Mouse (Mus musculus) hematopoietic multipotent progenitor cell, adult 10-12 weeks (in vitro differentiated cells): Measurements from ENCODE around the gene Bag5. TPM values are rescaled to one million over a fixed set of nuclear protein-coding genes. Genes with fewer than 3 reads are reported as not detected.

Experiments used
- polyA plus RNA-seq: library from polyadenylated mRNA; stranded (reverse); fragments of >175 nt; gene quantifications from 2 replicates; pipeline ENCODE4 v1.2.3, GENCODE M21; 2012; ENCODE audit warnings: low replicate concordance

Bag5 gene
- 7.7 and 8.3 TPM in 2 replicates for polyA plus RNA-seq

GRCm38 (mm10) chr12:111713004-111713651 lies at the start of gene Bag5, which contains the start of gene Apopt1:
Gene Bag5 (minus strand): TSS chr12:111713257.
Gene Apopt1 (plus strand): TSS chr12:111713261.

GRCm38 (mm10) chr12:111758381-111759175 lies 45.5 kb upstream of the Bag5 start, which contains the start of gene Klc1:
Gene Klc1 (plus strand): TSS chr12:111758849.

GRCm38 (mm10) chr12:111677882-111678669 lies 35.0 kb downstream of the Bag5 start, which contains the start of gene Trmt61a:
Gene Trmt61a (plus strand): TSS chr12:111678105.

GRCm38 (mm10) chr12:111672176-111672575 lies 40.9 kb downstream of the Bag5 start, which contains the start of gene Ckb:
Gene Ckb (minus strand): TSS chr12:111672338.

Other genes with a start within 250 kb of the Bag5 start
- 0.23 TPM in 1 of 2 replicates, not detected in the other for gene Gm266, start 227.4 kb downstream of the Bag5 start, polyA plus RNA-seq
- gene Eif5, start 175.2 kb downstream of the Bag5 start, polyA plus RNA-seq = 96.4 and 163 TPM in 2 replicates
- 14.6 and 17.3 TPM in 2 replicates for gene Mark3, start 138.7 kb downstream of the Bag5 start, polyA plus RNA-seq
- 65.3 and 88.1 TPM in 2 replicates for gene Ckb, start 40.9 kb downstream of the Bag5 start, polyA plus RNA-seq
- gene Trmt61a, start 35.2 kb downstream of the Bag5 start, polyA plus RNA-seq = 16.3 and 18.1 TPM in 2 replicates
- gene Apopt1, start within 50 bp of the Bag5 start, polyA plus RNA-seq = 82.3 and 167 TPM in 2 replicates
- gene Klc1, start 45.6 kb upstream of the Bag5 start, polyA plus RNA-seq = 74.5 and 84.9 TPM in 2 replicates
- 2.9 and 3.6 TPM in 2 replicates for gene Xrcc3, start 100.6 kb upstream of the Bag5 start, polyA plus RNA-seq
- gene Zfyve21, start 100.9 kb upstream of the Bag5 start, polyA plus RNA-seq = 4.7 and 5.4 TPM in 2 replicates
- 19.9 and 26.9 TPM in 2 replicates for gene Ppp1r13b, start 194.9 kb upstream of the Bag5 start, polyA plus RNA-seq